Comparison of ENCODE assay signal across 8 mouse cellular contexts in genomic region chr4:132075796-132076195, GRCm38 (mm10). TPM values are rescaled to one million over a fixed set of nuclear protein-coding genes. Genes with fewer than 3 reads are reported as not detected.
DNase-seq lines count a peak whose midpoint lies in the region; ATAC-seq and TF ChIP-seq lines count a peak whose summit lies in the region.

No protein-coding gene starts in this region.

- 29% methylated on average over 1 of the region's 1 CpGs for WGBS in kidney, adult 2 months
- 45% methylated on average over 1 of the region's 1 CpGs for WGBS in heart, embryonic 15.5 days
- WGBS in liver, postnatal 0 days (ENCODE audit: insufficient replicate concordance): 40% methylated on average over 1 of the region's 1 CpGs
- WGBS in thymus, adult 2 months: 75% methylated on average over 1 of the region's 1 CpGs

- no peaks in the 10 kb centered on the region for H3K27me3 ChIP-seq in kidney, adult 2 months (replicated peaks; ENCODE audit: control insufficient read depth, insufficient read depth, low read length)
- no peaks in the 10 kb centered on the region for H3K27me3 ChIP-seq in heart, embryonic 15.5 days
- no peaks in the 10 kb centered on the region for H3K27me3 ChIP-seq in liver, postnatal 0 days (ENCODE audit: insufficient read depth, low read length)
- H3K27me3 ChIP-seq in thymus, adult 2 months (ENCODE audit: control insufficient read depth, insufficient read depth, low read length): no peaks in the 10 kb centered on the region

- H3K36me3 ChIP-seq in kidney, adult 2 months (ENCODE audit: control insufficient read depth, insufficient read depth, low read length): no peaks in the 10 kb centered on the region
- no peaks in the 10 kb centered on the region for H3K36me3 ChIP-seq in heart, embryonic 15.5 days
- peaks cover 14% of the 10 kb centered on the region for H3K36me3 ChIP-seq in liver, postnatal 0 days (replicated peaks; ENCODE audit: insufficient read depth, low read length)
- H3K36me3 ChIP-seq in thymus, adult 2 months (ENCODE audit: control insufficient read depth, insufficient read depth, low read length): no peaks in the 10 kb centered on the region

- TF ChIP-seq POLR2A in kidney, adult 2 months (IDR thresholded peaks at IDR 0.05; ENCODE audit: low read depth, low read length): no peak
- no peak for TF ChIP-seq POLR2A in bone marrow macrophage, adult 2 months (IDR thresholded peaks at IDR 0.05; ENCODE audit: borderline replicate concordance, low read depth, low read length)
- TF ChIP-seq POLR2A in thymus, adult 2 months (IDR thresholded peaks at IDR 0.05; ENCODE audit: control insufficient read depth, extremely low read depth, insufficient read depth, low read length, poor library complexity): no peak

- no peak for TF ChIP-seq CTCF in kidney, adult 2 months (conservative IDR thresholded peaks at IDR 0.05; ENCODE audit: insufficient read depth, insufficient read length, low read depth, low read length)
- TF ChIP-seq CTCF in bone marrow macrophage, adult 2 months (IDR thresholded peaks at IDR 0.05; ENCODE audit: low read depth, low read length): no peak
- TF ChIP-seq CTCF in liver, postnatal 0 days (IDR thresholded peaks at IDR 0.05; ENCODE audit: low read depth): no peak
- no peak for TF ChIP-seq CTCF in thymus, adult 2 months (IDR thresholded peaks at IDR 0.05; ENCODE audit: borderline replicate concordance, control insufficient read depth, extremely low read depth, insufficient read depth, low read length, poor library complexity)

- H3K9ac ChIP-seq in heart, embryonic 15.5 days: no peak overlapping the region
- peak overlapping the region; percentile 17 for H3K9ac ChIP-seq in liver, postnatal 0 days (replicated peaks)

- H3K4me3 ChIP-seq in kidney, adult 2 months (ENCODE audit: insufficient read depth, low read depth, low read length): no peak overlapping the region
- peak overlapping the region; percentile 93 for H3K4me3 ChIP-seq in bone marrow macrophage, adult 2 months (ENCODE audit: insufficient read depth, low read length)
- H3K4me3 ChIP-seq in heart, embryonic 15.5 days: peak overlapping the region; percentile 88; the same call in 1 of the 2 replicates
- no peak overlapping the region for H3K4me3 ChIP-seq in liver, postnatal 0 days (ENCODE audit: low read depth, low read length)
- H3K4me3 ChIP-seq in thymus, adult 2 months (ENCODE audit: control insufficient read depth, insufficient read depth, low read length): no peak overlapping the region

- peak overlapping the region; percentile 97 for H3K27ac ChIP-seq in kidney, adult 2 months (ENCODE audit: insufficient read depth, low read depth, low read length)
- H3K27ac ChIP-seq in bone marrow macrophage, adult 2 months (ENCODE audit: insufficient read depth, low read depth, low read length): peak overlapping the region; percentile 53
- peak overlapping the region; percentile 93 for H3K27ac ChIP-seq in heart, embryonic 15.5 days
- H3K27ac ChIP-seq in liver, postnatal 0 days (ENCODE audit: low read depth): peak overlapping the region; percentile 100
- no peak overlapping the region for H3K27ac ChIP-seq in thymus, adult 2 months (ENCODE audit: control insufficient read depth, insufficient read depth, low read length)

- ATAC-seq in heart, embryonic 15.5 days (replicated peaks; ENCODE audit: insufficient number of reproducible peaks, insufficient read depth, low FRiP score, low read depth): no peak
- ATAC-seq in liver, postnatal 0 days: no peak

- H3K4me2 ChIP-seq in heart, embryonic 15.5 days: peak overlapping the region; percentile 84
- peak overlapping the region; percentile 85 for H3K4me2 ChIP-seq in liver, postnatal 0 days (ENCODE audit: low read depth, low read length)

- peaks cover 28% of the 10 kb centered on the region for H3K4me1 ChIP-seq in kidney, adult 2 months (ENCODE audit: control insufficient read depth, insufficient read depth, low read length)
- H3K4me1 ChIP-seq in bone marrow macrophage, adult 2 months (ENCODE audit: control insufficient read depth, insufficient read depth, low read length): peaks cover 43% of the 10 kb centered on the region
- H3K4me1 ChIP-seq in heart, embryonic 15.5 days (replicated peaks): peaks cover 61% of the 10 kb centered on the region
- peaks cover 61% of the 10 kb centered on the region for H3K4me1 ChIP-seq in liver, postnatal 0 days (ENCODE audit: insufficient read depth)
- H3K4me1 ChIP-seq in thymus, adult 2 months (replicated peaks; ENCODE audit: control insufficient read depth, insufficient read depth, low read length): peaks cover 15% of the 10 kb centered on the region

- TF ChIP-seq EP300 in liver, postnatal 0 days (IDR thresholded peaks at IDR 0.05; ENCODE audit: low read depth): no peak

- H3K9me3 ChIP-seq in heart, embryonic 15.5 days (replicated peaks): no peaks in the 10 kb centered on the region
- no peaks in the 10 kb centered on the region for H3K9me3 ChIP-seq in liver, postnatal 0 days (ENCODE audit: low read length)

- no peak for DNase-seq in kidney, adult 2 months
- no peak for DNase-seq in kidney, postnatal 10 days
- no peak for DNase-seq in liver, postnatal 0 days
- DNase-seq in thymus, adult 18-20 months: no peak
- DNase-seq in thymus, adult 2 months: no peak
- no peak for DNase-seq in right cerebral cortex, postnatal 10 days (ENCODE audit: low spot score in 2 of 2)

RNA-seq across cellular contexts. Expression of gene Epb41, which starts 0.7 kb away (rescaled TPM):
- 69.8 and 73.8 TPM in 2 replicates for polyA plus RNA-seq in kidney, adult 2 months (2012; rRNA removed)
- 79.8 and 84.7 TPM in 2 replicates for polyA plus RNA-seq in bone marrow macrophage, adult 2 months (2012; ENCODE audit: insufficient read depth, insufficient read length, missing spikeins)
- polyA plus RNA-seq in heart, embryonic 15.5 days (2015; fragmentation: Nextera tagmentation; extraction: Ambion mirVana): 75.6 and 86.4 TPM in 2 replicates
- polyA plus RNA-seq in liver, postnatal 0 days (2015; fragmentation: Nextera tagmentation; extraction: Ambion mirVana): 65.7 and 75.1 TPM in 2 replicates
- 103 and 119 TPM in 2 replicates for polyA plus RNA-seq in thymus, adult 2 months (2012; rRNA removed)

RNA-seq across cellular contexts. Expression of gene Gm10300, which starts 1.3 kb away (rescaled TPM):
- polyA plus RNA-seq in kidney, adult 2 months (2012; rRNA removed): 0.09 and 0.27 TPM in 2 replicates
- 0.24 TPM in 1 of 2 replicates, not detected in the other for polyA plus RNA-seq in bone marrow macrophage, adult 2 months (2012; ENCODE audit: insufficient read depth, insufficient read length, missing spikeins)
- polyA plus RNA-seq in heart, embryonic 15.5 days (2015; fragmentation: Nextera tagmentation; extraction: Ambion mirVana): 0.10 and 0.18 TPM in 2 replicates
- polyA plus RNA-seq in liver, postnatal 0 days (2015; fragmentation: Nextera tagmentation; extraction: Ambion mirVana): 0.18 and 0.28 TPM in 2 replicates
- polyA plus RNA-seq in thymus, adult 2 months (2012; rRNA removed): 0.07 and 0.10 TPM in 2 replicates

Comparison
In these comparisons a context has a peak if more than half of its experiments do, and no peak if none do; other contexts are left out.
1. H3K4me3 ChIP-seq: peak in bone marrow macrophage, adult 2 months (single experiment) and heart, embryonic 15.5 days (single experiment); none in kidney, adult 2 months (single experiment), liver, postnatal 0 days (single experiment) and thymus, adult 2 months (single experiment).